In the genomic region with DNA sequence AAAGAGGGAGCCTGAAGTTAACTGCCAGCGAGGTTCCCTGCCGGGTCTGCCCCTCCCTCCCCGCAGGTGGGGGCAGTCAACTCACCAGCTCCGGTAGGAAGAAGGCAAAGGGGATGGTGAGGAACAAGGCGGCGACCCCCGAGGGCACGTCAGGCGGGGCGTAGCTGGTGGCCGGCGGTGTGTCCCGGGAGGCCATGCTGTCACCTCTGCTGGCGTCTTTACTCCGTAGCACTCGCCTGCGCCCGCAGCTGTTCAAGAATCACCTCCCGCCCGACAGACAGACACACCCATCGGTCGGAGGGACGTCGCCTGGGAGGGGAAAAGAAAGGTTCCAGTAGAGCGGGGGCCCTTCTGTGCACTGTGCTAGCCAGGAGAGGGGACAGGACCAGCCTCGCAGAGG, we compare ENCODE assay signal across 10 mouse cellular contexts. TPM values are rescaled to one million over a fixed set of nuclear protein-coding genes. Genes with fewer than 3 reads are reported as not detected.
DNase-seq lines count a peak whose midpoint lies in the region; ATAC-seq and TF ChIP-seq lines count a peak whose summit lies in the region.
"Had no signal": no experiment of that assay in that cellular context is flagged by ENCODE, and none has a peak within 500 bp of the region (broad histone marks: within the 10 kb centered on the region; RNA-seq: fewer than 3 reads in every experiment).

A gene (minus strand): TSS at position 262 of the 400 bp plus-strand sequence.

- H3K27ac ChIP-seq in kidney, embryonic 15.5 days: no peak within 1 kb of the TSS
- no peak within 1 kb of the TSS for H3K27ac ChIP-seq in forebrain, embryonic 15.5 days (replicated peaks)
- peak within 1 kb of the TSS; percentile 96 for H3K27ac ChIP-seq in intestine, postnatal 0 days (ENCODE audit: low read depth, low read length)
- no peak within 1 kb of the TSS for H3K27ac ChIP-seq in midbrain, embryonic 14.5 days (replicated peaks; ENCODE audit: low read depth, low read length)

- peak within 1 kb of the TSS; percentile 59 for H3K4me2 ChIP-seq in kidney, embryonic 15.5 days
- H3K4me2 ChIP-seq in forebrain, embryonic 15.5 days (replicated peaks): peak within 1 kb of the TSS; percentile 19; the same call in 1 of the 2 replicates
- peak within 1 kb of the TSS; percentile 68 for H3K4me2 ChIP-seq in intestine, postnatal 0 days (replicated peaks; ENCODE audit: low read depth)
- H3K4me2 ChIP-seq in midbrain, embryonic 14.5 days (ENCODE audit: low read length): peak within 1 kb of the TSS; percentile 33

- peaks cover 9% of the 10 kb centered on the region; the same call in 1 of the 2 replicates for H3K27me3 ChIP-seq in kidney, embryonic 15.5 days
- no peaks in the 10 kb centered on the region; the same call in none of the 2 replicates for H3K27me3 ChIP-seq in forebrain, embryonic 15.5 days
- no peaks in the 10 kb centered on the region for H3K27me3 ChIP-seq in intestine, postnatal 0 days (replicated peaks; ENCODE audit: control insufficient read depth, insufficient read depth, low read length)
- peaks cover 14% of the 10 kb centered on the region; the same call in 1 of the 2 replicates for H3K27me3 ChIP-seq in midbrain, embryonic 14.5 days (ENCODE audit: control insufficient read depth, insufficient read depth, low read length)

- no peak; the same call in 1 of the 2 replicates for ATAC-seq in kidney, embryonic 15.5 days (replicated peaks; ENCODE audit: low FRiP score)
- no peak for ATAC-seq in forebrain, embryonic 15.5 days (replicated peaks)
- peak; percentile 55 for ATAC-seq in intestine, postnatal 0 days
- no peak for ATAC-seq in midbrain, embryonic 14.5 days (ENCODE audit: low FRiP score, low TSS enrichment)

- peak within 1 kb of the TSS; percentile 41; the same call in 1 of the 2 replicates for H3K9ac ChIP-seq in kidney, embryonic 15.5 days
- H3K9ac ChIP-seq in forebrain, embryonic 15.5 days (replicated peaks): no peak within 1 kb of the TSS
- H3K9ac ChIP-seq in intestine, postnatal 0 days (ENCODE audit: low read depth, low read length): peak within 1 kb of the TSS; percentile 55
- H3K9ac ChIP-seq in midbrain, embryonic 14.5 days (replicated peaks; ENCODE audit: low read length): no peak within 1 kb of the TSS

- no peaks in the 10 kb centered on the region for H3K9me3 ChIP-seq in kidney, embryonic 15.5 days (replicated peaks)
- H3K9me3 ChIP-seq in forebrain, embryonic 15.5 days: no peaks in the 10 kb centered on the region
- H3K9me3 ChIP-seq in intestine, postnatal 0 days (ENCODE audit: control insufficient read depth): no peaks in the 10 kb centered on the region
- H3K9me3 ChIP-seq in midbrain, embryonic 14.5 days (ENCODE audit: control insufficient read depth, low read length): no peaks in the 10 kb centered on the region
- H3K9me3 ChIP-seq: G1E had no signal

- H3K4me1 ChIP-seq in kidney, embryonic 15.5 days: peaks cover 22% of the 10 kb centered on the region
- no peaks in the 10 kb centered on the region for H3K4me1 ChIP-seq in forebrain, embryonic 15.5 days
- H3K4me1 ChIP-seq in intestine, postnatal 0 days (replicated peaks; ENCODE audit: control insufficient read depth, insufficient read depth, low read length): 0 out of 2 replicates have a peak, but pooled peaks cover 6% of the 10 kb centered on the region
- H3K4me1 ChIP-seq in midbrain, embryonic 14.5 days (ENCODE audit: control insufficient read depth, insufficient read depth, low read length): 0 out of 2 replicates have a peak, but pooled peaks cover 2% of the 10 kb centered on the region

- peak within 1 kb of the TSS; percentile 28 for H3K4me3 ChIP-seq in kidney, embryonic 15.5 days (replicated peaks)
- H3K4me3 ChIP-seq in forebrain, embryonic 15.5 days: no peak within 1 kb of the TSS
- H3K4me3 ChIP-seq in intestine, postnatal 0 days (ENCODE audit: low read depth, low read length): peak within 1 kb of the TSS; percentile 47
- no peak within 1 kb of the TSS for H3K4me3 ChIP-seq in midbrain, embryonic 14.5 days (replicated peaks; ENCODE audit: low read depth, low read length)

- DNase-seq in kidney, adult 8-10 months: no peak
- DNase-seq in midbrain, embryonic 14.5 days: no peak
- no peak for DNase-seq in frontal cortex, postnatal 36 days (ENCODE audit: low spot score in 2 of 2)
- DNase-seq in gastrocnemius, adult 8-10 months (ENCODE audit: low spot score in 2 of 2): no peak
- no peak for DNase-seq in ovary, postnatal 36 days (ENCODE audit: low spot score)

- H3K36me3 ChIP-seq in kidney, embryonic 15.5 days: no peaks in the 10 kb centered on the region
- no peaks in the 10 kb centered on the region for H3K36me3 ChIP-seq in forebrain, embryonic 15.5 days
- H3K36me3 ChIP-seq in intestine, postnatal 0 days (ENCODE audit: control insufficient read depth, insufficient read depth): no peaks in the 10 kb centered on the region; the same call in 1 of the 2 replicates
- no peaks in the 10 kb centered on the region for H3K36me3 ChIP-seq in midbrain, embryonic 14.5 days (ENCODE audit: control insufficient read depth, insufficient read depth, low read length)
- H3K36me3 ChIP-seq: G1E had no signal

- no peak for TF ChIP-seq CTCF in intestine, postnatal 0 days (IDR thresholded peaks at IDR 0.05; ENCODE audit: low read depth)

- 2% methylated on average over 26 of the region's 26 CpGs for WGBS in kidney, embryonic 15.5 days
- 2% methylated on average over 25 of the region's 26 CpGs for WGBS in forebrain, embryonic 15.5 days
- under 1% methylated on average over 26 of the region's 26 CpGs for WGBS in intestine, postnatal 0 days
- 2% methylated on average over 26 of the region's 26 CpGs for WGBS in midbrain, embryonic 14.5 days

RNA-seq across cellular contexts. Expression of the gene that starts here (rescaled TPM):
- polyA plus RNA-seq in kidney, embryonic 15.5 days (2015; fragmentation: Nextera tagmentation; extraction: Ambion mirVana): 3.0 and 3.4 TPM in 2 replicates
- 0.68 and 0.70 TPM in 2 replicates for polyA plus RNA-seq in forebrain, embryonic 15.5 days (2015; fragmentation: Nextera tagmentation; extraction: Ambion mirVana)
- polyA plus RNA-seq in intestine, postnatal 0 days (2015; fragmentation: Nextera tagmentation; extraction: Ambion mirVana): 122 and 141 TPM in 2 replicates
- 0.74 and 0.95 TPM in 2 replicates for polyA plus RNA-seq in midbrain, embryonic 14.5 days (2014; fragmentation: Nextera tagmentation; extraction: Ambion mirVana)
- total RNA-seq in gastrocnemius, adult 8-10 months (2022): 1 to 10 TPM; 1.1 to 3.3 (median 1.3) TPM
- total RNA-seq: G1E; hematopoietic stem cell, adult 5-6 weeks had no signal
- polyA plus RNA-seq: G1E had no signal

Comparison
In these comparisons a context has a peak if more than half of its experiments do, and no peak if none do; other contexts are left out.
1. RNA of the gene that starts here (polyA plus RNA-seq): 122 to 141 TPM in intestine, postnatal 0 days; 3.0 to 3.4 TPM in kidney, embryonic 15.5 days, 0.74 to 0.95 TPM in midbrain, embryonic 14.5 days and 0.68 to 0.70 TPM in forebrain, embryonic 15.5 days; every median in the first group is over 10 times any median in the second.
2. H3K4me3 ChIP-seq: peak in kidney, embryonic 15.5 days (single experiment) and intestine, postnatal 0 days (single experiment); none in forebrain, embryonic 15.5 days (single experiment) and midbrain, embryonic 14.5 days (single experiment).
3. H3K9ac ChIP-seq: peak in kidney, embryonic 15.5 days (single experiment) and intestine, postnatal 0 days (single experiment); none in forebrain, embryonic 15.5 days (single experiment) and midbrain, embryonic 14.5 days (single experiment).
4. Peak in every context shown above with its lines, with median percentiles within 50 percentile points of each other: H3K4me2 ChIP-seq.